Mouse (Mus musculus) ES-E14 (cell line): ENCODE results near the gene Sept9.

Experiments used
- CHD2 ChIP-seq: IDR thresholded peaks from 2 replicates; pipeline ENCODE4 v1.6.1; 2014; ENCODE audit warnings: mild to moderate bottlenecking, low read depth, low read length, inconsistent platforms
- MAFK ChIP-seq: IDR thresholded peaks from 2 replicates; pipeline ENCODE4 v1.6.1; 2014; ENCODE audit warnings: mild to moderate bottlenecking, low read depth, low read length, inconsistent platforms; ENCODE audit not compliant: insufficient read depth
- ZC3H11A ChIP-seq: IDR thresholded peaks from 2 replicates; pipeline ENCODE4 v1.6.1; 2012; ENCODE audit warnings: low read depth, mild to moderate bottlenecking, inconsistent platforms, low read length, borderline replicate concordance
- ZNF384 ChIP-seq: IDR thresholded peaks from 2 replicates; pipeline ENCODE4 v1.6.1; 2012; ENCODE audit warnings: low read depth, low read length, inconsistent platforms

DNA sequence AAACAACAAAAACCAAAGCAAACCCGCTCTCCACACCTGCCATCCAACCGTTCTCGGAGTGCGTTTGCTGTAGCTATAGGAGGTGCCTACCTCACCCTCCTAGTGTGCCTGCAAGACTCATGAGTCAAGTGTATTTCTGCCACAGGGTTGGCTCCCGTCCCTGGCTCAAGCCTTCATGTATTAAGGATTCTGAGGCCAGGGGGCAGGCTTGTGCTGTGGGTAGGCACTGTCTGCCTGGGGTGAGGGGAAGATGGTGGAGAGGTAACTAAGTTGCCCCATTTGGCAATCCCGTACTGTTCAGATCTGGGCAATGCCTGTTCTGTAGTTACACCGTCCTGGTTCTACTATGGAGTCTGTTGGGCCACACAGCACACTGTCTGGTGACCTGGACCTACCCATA, 114.6 kb downstream of the Sept9 start:
- TF ChIP-seq ZC3H11A: no peak
- no peak for TF ChIP-seq MAFK
- no peak for TF ChIP-seq ZNF384
- TF ChIP-seq CHD2: no peak
